Mouse (Mus musculus): ENCODE results near the gene S100a1. TPM values are rescaled to one million over a fixed set of nuclear protein-coding genes. Genes with fewer than 3 reads are reported as not detected.

The S100a1 gene
- total RNA-seq, 1 experiment = 2.3 TPM

GRCm38 (mm10) chr3:90505216-90505615 lies 9.0 kb downstream of the S100a1 start:
- Histone ChIP-seq H3K4me3 (ENCODE audit: insufficient read depth in 1 of 2, low read depth in 1 of 2, low read length in 2 of 2, poor library complexity in 1 of 2, severe bottlenecking in 1 of 2) (no peak overlapping the region), H3K9ac (ENCODE audit: insufficient read depth, low read depth, low read length, poor library complexity, severe bottlenecking) (no peak overlapping the region), H3K9me3 (ENCODE audit: control insufficient read depth, insufficient read depth, low read depth, low read length) (no peaks in the 10 kb centered on the region), H3K4me1 (ENCODE audit: control insufficient read depth in 2 of 2, insufficient read depth in 2 of 2, low read length in 2 of 2, poor library complexity in 1 of 2) (0 out of 4 replicates have a peak, but pooled peaks cover 2 to 3% of the 10 kb centered on the region in 2 experiments), H3K27ac (ENCODE audit: insufficient read depth, low read depth, low read length, poor library complexity, severe bottlenecking) (no peak overlapping the region), H3K36me3 (ENCODE audit: control insufficient read depth, insufficient read depth, low read length, poor library complexity, severe bottlenecking) (peaks cover 30% of the 10 kb centered on the region)
- TF ChIP-seq ZC3H11A (IDR thresholded peaks at IDR 0.05; ENCODE audit: borderline replicate concordance, low read depth, low read length) (no peak), HCFC1 (IDR thresholded peaks at IDR 0.05; ENCODE audit: borderline replicate concordance, insufficient read depth, low read length) (no peak), MAFK (IDR thresholded peaks at IDR 0.05; ENCODE audit: insufficient read depth, low read depth, low read length) (no peak), ZNF384 (IDR thresholded peaks at IDR 0.05; ENCODE audit: low read depth, low read length) (no peak)
- no peak for DNase-seq (ENCODE audit: low read depth, low spot score)
- in situ Hi-C loops (cut with MboI; ENCODE audit: low sequenced_read_pairs in 2 of 2, unreplicated experiment in 2 of 2) = no loop called here

- H3K36me3 ChIP-seq (ENCODE audit: control insufficient read depth, insufficient read depth, low read length, poor library complexity, severe bottlenecking) = peaks cover 33% of the 10 kb centered on the region
- H3K9me3 ChIP-seq (ENCODE audit: control insufficient read depth, insufficient read depth, low read depth, low read length) = no peaks in the 10 kb centered on the region
- H3K4me1 ChIP-seq (ENCODE audit: control insufficient read depth in 2 of 2, insufficient read depth in 2 of 2, low read length in 2 of 2, poor library complexity in 1 of 2) = 0 out of 4 replicates have a peak, but pooled peaks cover 0 to 3% of the 10 kb centered on the region in 2 experiments
- DNase-seq (ENCODE audit: low read depth, low spot score) = no peak
- in situ Hi-C loops (cut with MboI; ENCODE audit: low sequenced_read_pairs in 2 of 2, unreplicated experiment in 2 of 2) = no loop called here
- TF ChIP-seq ZNF384 (IDR thresholded peaks at IDR 0.05; ENCODE audit: low read depth, low read length) (no peak), MAFK (IDR thresholded peaks at IDR 0.05; ENCODE audit: insufficient read depth, low read depth, low read length) (no peak), HCFC1 (IDR thresholded peaks at IDR 0.05; ENCODE audit: borderline replicate concordance, insufficient read depth, low read length) (no peak), ZC3H11A (IDR thresholded peaks at IDR 0.05; ENCODE audit: borderline replicate concordance, low read depth, low read length) (no peak), CHD2 (IDR thresholded peaks at IDR 0.05; ENCODE audit: low read depth, low read length) (no peak)
- H3K9ac ChIP-seq (ENCODE audit: insufficient read depth, low read depth, low read length, poor library complexity, severe bottlenecking) = no peak overlapping the region
- H3K4me3 ChIP-seq (ENCODE audit: insufficient read depth in 1 of 2, low read depth in 1 of 2, low read length in 2 of 2, poor library complexity in 1 of 2, severe bottlenecking in 1 of 2) = no peak overlapping the region
- H3K27ac ChIP-seq (ENCODE audit: insufficient read depth, low read depth, low read length, poor library complexity, severe bottlenecking) = no peak overlapping the region
Measured at GRCm38 (mm10) chr3:90503444-90503843, 10.7 kb downstream of the S100a1 start.

- Histone ChIP-seq H3K27ac (ENCODE audit: insufficient read depth, low read depth, low read length, poor library complexity, severe bottlenecking) (no peak overlapping the region), H3K36me3 (ENCODE audit: control insufficient read depth, insufficient read depth, low read length, poor library complexity, severe bottlenecking) (peaks cover 27% of the 10 kb centered on the region), H3K9ac (ENCODE audit: insufficient read depth, low read depth, low read length, poor library complexity, severe bottlenecking) (no peak overlapping the region), H3K4me1 (ENCODE audit: control insufficient read depth in 2 of 2, insufficient read depth in 2 of 2, low read length in 2 of 2, poor library complexity in 1 of 2) (no peaks in the 10 kb centered on the region; a peak in 1 of 4 replicates), H3K4me3 (ENCODE audit: insufficient read depth in 1 of 2, low read depth in 1 of 2, low read length in 2 of 2, poor library complexity in 1 of 2, severe bottlenecking in 1 of 2) (no peak overlapping the region), H3K9me3 (ENCODE audit: control insufficient read depth, insufficient read depth, low read depth, low read length) (no peaks in the 10 kb centered on the region)
- DNase-seq (ENCODE audit: low read depth, low spot score) = no peak
- in situ Hi-C loops (cut with MboI; ENCODE audit: low sequenced_read_pairs in 2 of 2, unreplicated experiment in 2 of 2) = no loop called here
- TF ChIP-seq ZNF384 (IDR thresholded peaks at IDR 0.05; ENCODE audit: low read depth, low read length) (peak; percentile 91), MAFK (IDR thresholded peaks at IDR 0.05; ENCODE audit: insufficient read depth, low read depth, low read length) (no peak)
Measured at GRCm38 (mm10) chr3:90497597-90497996, 16.6 kb downstream of the S100a1 start.

- H3K9ac ChIP-seq (ENCODE audit: insufficient read depth, low read depth, low read length, poor library complexity, severe bottlenecking) = no peak overlapping the region
- DNase-seq (ENCODE audit: low read depth, low spot score) = no peak
- in situ Hi-C loops (cut with MboI; ENCODE audit: low sequenced_read_pairs in 2 of 2, unreplicated experiment in 2 of 2) = no loop called here
- no peak for TF ChIP-seq HCFC1 (IDR thresholded peaks at IDR 0.05; ENCODE audit: borderline replicate concordance, insufficient read depth, low read length)
- no peak for TF ChIP-seq ZC3H11A (IDR thresholded peaks at IDR 0.05; ENCODE audit: borderline replicate concordance, low read depth, low read length)
- no peak for TF ChIP-seq ZNF384 (IDR thresholded peaks at IDR 0.05; ENCODE audit: low read depth, low read length)
- TF ChIP-seq CHD2 (IDR thresholded peaks at IDR 0.05; ENCODE audit: low read depth, low read length) = no peak
- no peak for TF ChIP-seq MAFK (IDR thresholded peaks at IDR 0.05; ENCODE audit: insufficient read depth, low read depth, low read length)
- no peak overlapping the region for H3K4me3 ChIP-seq (ENCODE audit: insufficient read depth in 1 of 2, low read depth in 1 of 2, low read length in 2 of 2, poor library complexity in 1 of 2, severe bottlenecking in 1 of 2)
- H3K36me3 ChIP-seq (ENCODE audit: control insufficient read depth, insufficient read depth, low read length, poor library complexity, severe bottlenecking) = peaks cover 18% of the 10 kb centered on the region
- H3K4me1 ChIP-seq (ENCODE audit: control insufficient read depth in 2 of 2, insufficient read depth in 2 of 2, low read length in 2 of 2, poor library complexity in 1 of 2) = no peaks in the 10 kb centered on the region; a peak in 1 of 4 replicates
- no peak overlapping the region for H3K27ac ChIP-seq (ENCODE audit: insufficient read depth, low read depth, low read length, poor library complexity, severe bottlenecking)
- no peaks in the 10 kb centered on the region for H3K9me3 ChIP-seq (ENCODE audit: control insufficient read depth, insufficient read depth, low read depth, low read length)
Measured at GRCm38 (mm10) chr3:90495850-90496525, 18.2 kb downstream of the S100a1 start.

Data from ES-E14 (cell line).